Mouse (Mus musculus): ENCODE measurements around the gene Col12a1.

DNA sequence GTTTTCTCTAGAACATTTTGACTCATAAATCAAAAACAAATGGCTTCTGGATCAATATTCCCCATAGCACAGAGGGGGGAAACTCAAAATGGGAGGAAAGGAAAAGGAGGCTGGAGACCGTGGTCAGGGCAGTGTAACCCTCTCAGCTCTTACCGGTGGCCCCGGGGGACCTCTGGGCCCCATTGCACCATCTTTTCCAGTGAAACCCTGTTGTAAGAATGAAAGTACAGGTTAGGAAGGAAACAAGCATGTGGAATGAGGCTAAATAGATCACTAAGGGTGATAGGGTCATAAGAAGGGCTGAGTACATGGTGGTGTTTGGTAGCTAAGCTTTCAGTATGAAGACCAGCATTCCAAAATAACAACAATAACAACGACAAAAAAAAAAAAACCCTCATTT, 109.0 kb downstream of the Col12a1 start:
- TF ChIP-seq POLR2A (IDR thresholded peaks at IDR 0.05; ENCODE audit: control insufficient read depth, low read depth, low read length) (no peak), CTCF (IDR thresholded peaks at IDR 0.05; ENCODE audit: control insufficient read depth, insufficient read depth, insufficient replicate concordance, low read depth, low read length) (no peak)

All from testis, adult 2 months (tissue).